Mouse (Mus musculus): ENCODE data around the gene Ankrd63.
"Not testable (repeated sequence)": the region's sequence is repeated elsewhere in the genome, so short reads cannot be mapped to it uniquely, and the experiment has no call there.

Gene Ankrd63

GRCm38 (mm10) chr2:118659998-118660452 is 43.7 kb downstream of the Ankrd63 start:
- DNase-seq (ENCODE audit: low spot score): no peak

GRCm38 (mm10) chr2:118659493-118659892 is 44.3 kb downstream of the Ankrd63 start:
- DNase-seq (ENCODE audit: low spot score): no peak

- DNase-seq (ENCODE audit: low spot score): peak; percentile 60
Observed at GRCm38 (mm10) chr2:118659077-118659476, 44.7 kb downstream of the Ankrd63 start.

- no peak for DNase-seq (ENCODE audit: low spot score)
Observed at GRCm38 (mm10) chr2:118658457-118658856, 45.3 kb downstream of the Ankrd63 start.

- DNase-seq (ENCODE audit: low spot score): no peak
Observed at GRCm38 (mm10) chr2:118656688-118657281, 47.0 kb downstream of the Ankrd63 start.

- DNase-seq (ENCODE audit: low spot score): not testable (repeated sequence)
Observed at GRCm38 (mm10) chr2:118650697-118651096, 53.1 kb downstream of the Ankrd63 start.

Data from ovary, adult 18-20 months (tissue).